Mouse (Mus musculus) CH12F3 (cell line): ENCODE measurements around the gene Phkg1.
"Not testable (repeated sequence)": the region's sequence is repeated elsewhere in the genome, so short reads cannot be mapped to it uniquely, and the experiment has no call there.

ENCODE experiments used
- in situ Hi-C: fragments of 300-500 bp; cut with MboI; formaldehyde crosslinking; loops from 2 replicates; pipeline ENCODE4 v1.14.3; 2020; ENCODE audit warnings: low sequenced_read_pairs

Gene Phkg1

GRCm38 (mm10) chr5:129898449-129898848 lies at the start of gene Phkg1:
Gene Phkg1, minus strand, starts transcription at chr5:129898549.
- in situ Hi-C loops, result no loop called here

GRCm38 (mm10) chr5:129947528-129948033 lies 49.2 kb upstream of the Phkg1 start:
- in situ Hi-C loops, result no loop called here

- in situ Hi-C loops, result no loop called here
Measured at GRCm38 (mm10) chr5:129943402-129943801, 45.1 kb upstream of the Phkg1 start.

GRCm38 (mm10) chr5:129942073-129942939 lies 44.0 kb upstream of the Phkg1 start:
- in situ Hi-C loops, result not testable (repeated sequence)

DNA sequence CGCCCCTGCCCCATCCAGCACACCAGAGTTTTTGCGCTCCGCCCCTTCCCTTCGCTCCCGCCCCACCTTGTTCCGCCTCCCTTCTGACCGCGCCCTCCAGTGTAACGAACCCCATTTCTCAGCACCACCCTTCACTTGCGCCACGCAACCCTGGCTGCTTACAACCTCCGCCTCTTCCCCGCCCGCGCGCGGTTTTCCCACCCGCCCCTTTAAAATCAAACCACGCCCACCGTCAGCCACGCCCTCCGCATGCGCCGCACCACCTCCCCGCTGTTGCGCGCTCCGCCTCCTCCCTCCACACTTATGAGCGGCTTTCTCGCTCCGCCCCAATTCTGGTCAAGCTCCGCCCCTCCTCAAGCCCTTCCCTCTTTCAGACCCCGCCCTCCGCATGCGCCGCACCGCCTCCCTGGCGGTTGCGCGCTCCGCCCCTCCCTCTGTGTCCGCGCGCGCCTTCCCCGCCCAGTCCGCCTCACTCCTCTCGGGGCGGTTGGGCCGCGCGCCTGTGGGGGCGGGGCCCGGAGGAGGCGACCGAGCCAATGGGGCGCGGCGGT lies 43.2 kb upstream of the Phkg1 start, which contains the start of gene Vkorc1l1:
TSS of gene Vkorc1l1 (plus strand) at position 476 of the 551 bp plus-strand sequence.
- in situ Hi-C loops, result no loop called here

DNA sequence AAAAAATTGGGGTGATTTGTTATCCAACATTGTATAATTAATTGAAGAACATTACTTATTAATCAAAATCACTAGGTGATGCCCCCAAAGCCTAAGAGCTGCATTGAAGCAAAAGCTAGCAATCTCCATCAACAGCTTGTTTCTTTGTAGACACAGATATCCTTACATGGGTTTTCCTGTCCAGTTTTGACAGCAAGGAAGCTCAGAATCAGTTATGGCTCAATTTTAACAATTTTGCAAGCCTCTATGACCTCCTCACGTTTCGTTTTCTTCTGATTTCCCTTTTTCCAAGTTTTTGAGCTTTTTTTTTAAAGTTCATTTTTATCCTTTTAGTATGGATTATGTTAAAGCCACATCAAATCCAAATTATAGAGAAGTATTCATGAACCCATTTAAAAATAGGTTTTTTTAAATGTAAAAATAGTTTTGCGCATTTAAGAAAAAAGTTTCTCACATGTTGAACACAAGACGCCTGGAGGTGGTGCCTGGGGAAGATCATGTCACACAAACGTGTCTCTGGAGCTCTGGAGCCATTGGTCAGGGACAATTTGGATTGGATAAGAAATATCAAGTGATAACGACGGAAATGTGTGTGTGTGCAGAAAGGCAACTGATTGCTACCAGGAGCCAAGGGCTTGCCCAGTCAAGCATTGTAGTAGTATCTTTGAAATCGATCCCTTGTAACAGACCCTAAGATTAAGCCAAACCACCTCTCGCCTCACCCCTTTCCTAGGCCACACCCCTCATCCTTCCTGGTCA lies 42.6 kb upstream of the Phkg1 start:
- in situ Hi-C loops, result no loop called here

GRCm38 (mm10) chr5:129940281-129940680 lies 41.9 kb upstream of the Phkg1 start:
- in situ Hi-C loops, result no loop called here

DNA sequence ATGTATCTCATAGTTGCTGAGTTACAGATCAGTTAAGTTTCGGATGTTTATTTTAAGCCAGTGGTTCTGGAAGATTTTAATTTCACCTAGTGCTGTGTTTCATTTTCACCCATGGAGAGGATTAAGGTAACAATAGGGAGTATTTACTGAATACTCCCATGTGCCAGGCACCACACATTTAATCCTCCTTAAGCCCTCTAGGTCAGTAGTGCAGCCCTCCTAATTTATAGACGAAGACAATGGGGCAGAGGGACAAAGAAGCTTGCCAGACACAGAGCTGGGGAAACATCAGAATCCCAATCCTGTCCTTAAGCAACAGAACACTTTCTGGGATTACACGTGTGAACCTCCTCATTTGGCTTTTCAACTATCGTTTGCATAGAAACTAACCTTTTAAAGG lies 38.6 kb upstream of the Phkg1 start:
- in situ Hi-C loops, result no loop called here

DNA sequence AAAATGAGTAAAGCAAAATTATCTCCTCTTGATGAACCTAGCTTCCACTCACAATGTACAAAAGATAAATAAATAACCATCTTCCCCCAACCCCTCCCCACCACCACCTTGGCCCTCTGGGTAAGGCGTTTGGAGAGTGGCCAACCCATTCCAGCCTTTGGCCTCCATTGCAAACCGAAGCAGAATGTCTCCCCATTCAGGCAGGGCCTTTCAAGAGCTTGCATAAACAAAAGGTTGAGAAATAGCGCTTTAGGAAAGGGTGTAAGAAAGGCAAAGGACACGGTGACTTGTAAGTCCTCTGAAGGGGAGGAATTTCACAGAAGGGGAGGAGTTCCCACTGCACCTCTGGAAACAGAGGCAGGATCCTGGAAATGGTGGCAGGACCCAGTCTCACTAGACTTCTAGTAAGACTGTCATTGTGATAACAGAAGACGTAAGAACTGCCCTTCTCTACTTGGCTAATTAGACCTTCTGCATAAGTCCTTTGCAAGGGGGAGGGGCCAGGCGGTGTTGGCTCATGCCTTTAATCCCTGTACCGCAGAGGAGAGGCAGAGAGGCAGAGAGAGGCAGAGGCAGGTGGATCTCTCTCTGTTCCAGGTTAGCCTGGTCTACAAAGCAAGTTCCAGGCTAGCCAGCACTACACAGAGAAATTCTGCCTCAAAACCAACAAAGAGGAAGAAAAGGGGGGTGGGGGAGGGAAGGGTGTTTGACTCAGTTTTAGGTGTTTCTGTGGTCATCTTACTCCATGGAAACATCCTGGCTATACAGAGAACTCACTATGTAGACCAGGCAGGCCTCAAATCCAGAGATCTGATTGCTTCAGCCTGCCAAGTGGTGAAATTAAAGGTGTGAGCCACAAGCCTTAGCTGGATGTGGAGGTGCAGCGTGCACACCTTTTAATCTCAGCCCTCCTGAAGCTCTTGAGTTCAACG lies 31.8 kb upstream of the Phkg1 start:
- in situ Hi-C loops, result no loop called here

- in situ Hi-C loops, result no loop called here
Measured at GRCm38 (mm10) chr5:129925933-129926332, 27.6 kb upstream of the Phkg1 start.

DNA sequence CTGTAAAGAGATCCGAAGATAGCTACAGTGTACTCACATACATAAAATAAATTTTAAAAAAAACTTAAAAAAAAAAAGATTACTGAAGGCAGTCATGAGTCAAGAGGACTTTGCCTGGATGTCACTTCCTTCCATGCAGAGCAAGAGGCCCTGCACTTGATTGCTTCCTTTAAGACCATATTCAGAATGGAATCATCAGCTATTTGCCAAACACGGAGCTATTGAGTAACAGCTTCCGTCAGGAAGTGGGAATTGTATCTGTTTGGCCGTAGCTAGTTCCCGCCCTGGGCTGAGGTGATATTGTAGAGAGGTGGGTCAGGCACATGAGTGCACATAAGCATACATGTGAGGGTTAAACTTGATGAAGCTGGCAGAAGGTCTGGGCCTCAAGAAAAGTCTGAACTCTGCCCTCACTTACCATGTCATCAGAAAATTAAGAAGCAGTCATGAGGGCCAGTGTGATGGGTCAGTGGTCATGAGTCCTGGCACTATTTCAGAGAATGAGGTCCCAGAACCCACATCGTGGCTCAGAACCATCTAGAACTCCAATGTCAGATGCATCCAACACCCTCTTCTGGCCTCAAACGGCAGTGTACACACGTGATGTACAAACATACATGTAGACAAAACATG lies 26.6 kb upstream of the Phkg1 start:
- in situ Hi-C loops, result no loop called here

- in situ Hi-C loops, result no loop called here
Measured at GRCm38 (mm10) chr5:129921972-129922371, 23.6 kb upstream of the Phkg1 start.

- in situ Hi-C loops, result no loop called here
Measured at GRCm38 (mm10) chr5:129919320-129919719, 21.0 kb upstream of the Phkg1 start.

GRCm38 (mm10) chr5:129918752-129919151 lies 20.4 kb upstream of the Phkg1 start:
- in situ Hi-C loops, result no loop called here

- in situ Hi-C loops, result no loop called here
Measured at GRCm38 (mm10) chr5:129918065-129918651, 19.8 kb upstream of the Phkg1 start.

DNA sequence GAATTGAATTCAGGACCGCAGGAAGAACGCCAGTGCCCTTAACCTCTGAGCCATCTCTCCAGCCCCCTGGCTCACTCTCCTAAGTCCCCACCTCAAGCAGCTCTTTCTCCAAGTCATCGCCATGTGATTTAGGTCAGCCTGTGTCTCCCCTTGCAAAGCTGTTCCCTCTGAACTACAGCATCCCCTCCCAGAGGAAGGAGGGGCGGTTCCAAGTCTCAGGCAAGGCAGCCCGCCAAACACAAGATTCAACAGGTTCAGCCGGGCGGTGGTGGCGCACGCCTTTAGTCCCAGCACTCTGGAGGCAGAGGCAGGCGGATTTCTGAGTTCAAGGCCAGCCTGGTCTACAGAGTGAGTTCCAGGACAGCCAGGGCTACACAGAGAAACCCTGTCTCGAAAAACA lies 17.1 kb upstream of the Phkg1 start:
- in situ Hi-C loops, result not testable (repeated sequence)

DNA sequence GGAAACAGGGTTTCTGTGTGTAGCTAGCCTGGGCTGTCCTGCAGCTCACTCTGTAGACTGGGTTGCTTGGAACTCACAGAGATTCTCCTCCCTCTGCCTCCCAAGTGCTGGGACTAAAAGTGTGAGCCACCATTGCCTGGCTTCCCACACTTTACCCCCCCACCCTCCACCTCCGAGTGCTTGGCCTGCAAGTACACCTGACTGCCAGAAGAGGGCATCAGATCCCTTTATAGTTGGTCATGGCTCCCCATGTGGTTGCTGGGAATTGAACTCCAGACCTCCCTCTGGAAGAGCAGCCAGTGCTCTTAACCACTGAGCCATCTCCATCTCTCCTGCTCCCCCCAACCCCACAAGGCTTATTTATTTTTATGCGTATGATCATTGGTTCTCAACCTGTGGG lies 15.7 kb upstream of the Phkg1 start:
- in situ Hi-C loops, result no loop called here

DNA sequence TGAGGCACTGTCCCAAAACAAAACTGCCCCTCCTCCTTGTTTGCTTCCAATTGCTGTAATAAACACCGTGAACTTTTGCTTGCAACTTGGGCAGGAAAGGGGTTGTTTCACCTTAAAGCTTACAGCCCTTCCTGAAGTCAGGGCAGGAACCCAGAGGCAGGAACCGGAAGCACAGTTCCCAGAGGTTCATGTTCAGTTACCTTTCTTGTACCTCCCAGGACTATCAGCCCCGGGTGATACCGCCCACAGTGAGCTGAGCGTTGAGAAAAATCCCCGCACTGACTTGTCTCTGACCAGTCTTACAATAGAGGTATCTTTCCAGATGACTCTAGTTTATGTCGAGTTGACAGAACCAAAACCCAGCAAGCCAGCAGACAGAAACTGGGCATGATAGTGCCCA lies 11.2 kb upstream of the Phkg1 start:
- in situ Hi-C loops, result no loop called here

DNA sequence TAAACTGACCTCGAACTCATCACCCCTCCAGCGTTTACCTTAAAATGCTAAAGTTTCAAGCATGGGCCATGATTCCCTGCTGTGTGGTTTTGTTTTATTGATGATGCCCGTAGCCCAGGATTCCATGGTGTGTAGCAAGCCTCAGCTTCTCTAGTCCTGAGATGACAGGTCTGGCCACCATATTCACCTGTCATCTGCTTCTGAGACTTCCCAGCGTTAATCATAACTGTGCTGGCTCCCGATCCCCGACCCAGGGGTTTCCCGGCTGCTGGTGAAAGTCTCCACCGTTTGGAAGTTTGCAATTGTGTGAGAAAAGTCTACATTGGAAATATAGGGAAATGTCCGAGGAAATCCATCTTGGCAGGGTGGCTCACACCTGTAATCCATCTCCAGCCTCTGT lies 10.8 kb upstream of the Phkg1 start:
- in situ Hi-C loops, result no loop called here
